Mouse (Mus musculus) heart, postnatal 4 days (tissue): ENCODE results near the gene Trip11. TPM values are rescaled to one million over a fixed set of nuclear protein-coding genes. Genes with fewer than 3 reads are reported as not detected.
"Not testable (repeated sequence)": the region's sequence is repeated elsewhere in the genome, so short reads cannot be mapped to it uniquely, and the experiment has no call there.

ENCODE experiments used
- DNase-seq: peaks from one replicate; pipeline ENCODE4 v3.0.0; 2021
- total RNA-seq, 2 experiments: library from RNA; stranded (reverse); gene quantifications; 2 replicates each; pipeline ENCODE4 v1.2.3; 2021

The Trip11 gene
- 10 to 100 TPM; 29.9 to 31.2 TPM for total RNA-seq

DNA sequence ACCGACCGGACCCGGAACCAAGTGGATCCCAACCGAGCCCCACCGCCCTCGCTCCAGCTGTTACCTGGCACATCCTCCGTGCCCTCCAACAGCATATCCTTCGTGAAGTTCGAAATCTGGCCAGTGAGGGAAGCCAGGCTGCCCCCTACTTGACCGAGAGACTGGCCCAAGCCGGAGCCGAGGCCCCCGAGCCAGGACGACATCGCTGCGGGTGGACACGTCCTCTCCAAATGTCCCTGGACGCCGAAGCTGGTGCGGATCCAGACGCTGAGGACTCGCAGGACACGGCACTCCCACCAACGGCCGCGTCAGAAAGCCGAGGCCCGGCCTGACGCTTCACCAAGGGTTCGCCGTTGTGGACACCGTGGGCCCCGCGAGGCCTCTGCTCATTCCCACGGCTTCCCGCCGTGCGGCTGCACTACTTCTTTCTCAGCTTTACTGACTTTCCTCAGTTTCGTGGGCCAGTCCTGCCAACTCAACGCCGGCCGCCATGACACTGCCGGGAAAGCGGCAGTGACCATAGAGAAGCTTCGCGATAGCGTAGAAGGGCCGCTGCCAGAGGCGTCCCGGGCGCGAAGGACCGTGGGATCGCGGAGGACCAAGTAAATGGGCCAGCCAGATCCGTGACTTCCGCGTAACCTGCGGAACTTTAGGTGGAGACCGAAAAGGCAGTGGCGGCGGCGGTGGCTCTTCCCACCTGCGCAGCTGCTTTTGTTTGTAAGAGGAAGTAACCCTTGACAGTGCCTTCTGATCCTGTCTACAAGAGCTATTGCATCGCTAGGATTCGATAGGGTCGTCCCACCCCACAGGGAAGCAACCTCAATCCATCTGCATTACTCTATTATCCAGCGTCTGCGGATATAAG lies at the start of gene Trip11:
Trip11 (minus strand) TSS at position 642 of the 865 bp plus-strand sequence.
- DNase-seq, result peak; percentile 91

DNA sequence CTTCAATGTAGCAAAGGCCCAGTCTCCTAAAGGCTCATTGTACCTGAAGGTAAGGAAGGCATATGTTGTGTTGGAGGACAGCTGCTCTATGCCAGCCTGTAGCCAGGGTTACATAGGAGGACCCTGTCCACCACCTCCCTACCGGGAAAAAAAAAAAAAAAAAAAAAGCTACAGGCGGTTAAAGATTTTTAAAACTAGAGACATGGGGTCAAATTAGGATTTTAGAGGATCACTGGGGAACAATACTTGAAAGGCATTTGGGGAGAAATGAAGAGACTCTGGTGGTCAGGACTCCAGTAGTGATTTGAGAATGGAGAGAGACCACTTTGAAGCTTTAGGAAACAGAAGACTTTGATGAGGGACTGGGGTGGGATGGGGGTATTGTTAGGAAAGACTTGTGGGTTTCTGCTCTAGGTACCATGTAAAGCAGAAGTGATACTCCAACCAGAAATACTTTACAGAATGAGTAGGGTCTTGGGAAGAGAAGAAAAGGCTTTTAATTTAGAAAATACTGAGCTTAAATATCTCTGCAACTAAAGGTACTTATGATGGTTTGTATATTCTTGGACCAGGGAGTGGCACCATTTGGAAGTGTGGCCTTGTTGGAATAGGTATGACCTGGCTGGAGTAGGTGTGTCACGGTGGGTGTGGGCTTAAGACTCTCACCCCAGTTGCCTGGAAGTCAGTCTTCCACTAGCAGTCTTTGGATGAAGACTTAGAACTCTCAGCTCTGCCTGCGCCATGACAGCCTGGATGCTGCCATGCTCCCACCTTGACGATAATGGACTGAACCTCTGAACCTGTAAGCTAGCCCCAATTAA lies 46.1 kb upstream of the Trip11 start:
- not testable (repeated sequence) for DNase-seq

DNA sequence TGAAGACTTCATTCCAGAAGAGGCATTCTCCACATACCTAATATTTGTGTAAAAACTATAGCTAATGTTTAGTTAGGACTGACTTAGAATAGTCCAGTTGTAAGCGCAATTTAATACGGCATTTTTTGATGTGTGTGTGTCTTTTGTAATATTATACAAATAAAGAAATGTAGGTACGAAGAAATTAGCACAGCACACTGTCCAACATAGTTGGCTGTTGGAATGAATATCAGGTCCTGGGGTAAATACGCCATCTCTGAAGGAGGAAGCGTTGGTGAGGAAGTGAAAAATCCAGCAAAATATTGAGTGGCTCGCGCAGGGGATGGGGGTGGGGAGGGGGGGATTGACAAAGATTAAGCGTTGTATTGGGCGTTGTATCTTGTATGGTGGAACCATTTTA lies 45.5 kb upstream of the Trip11 start:
- DNase-seq, result no peak

DNA sequence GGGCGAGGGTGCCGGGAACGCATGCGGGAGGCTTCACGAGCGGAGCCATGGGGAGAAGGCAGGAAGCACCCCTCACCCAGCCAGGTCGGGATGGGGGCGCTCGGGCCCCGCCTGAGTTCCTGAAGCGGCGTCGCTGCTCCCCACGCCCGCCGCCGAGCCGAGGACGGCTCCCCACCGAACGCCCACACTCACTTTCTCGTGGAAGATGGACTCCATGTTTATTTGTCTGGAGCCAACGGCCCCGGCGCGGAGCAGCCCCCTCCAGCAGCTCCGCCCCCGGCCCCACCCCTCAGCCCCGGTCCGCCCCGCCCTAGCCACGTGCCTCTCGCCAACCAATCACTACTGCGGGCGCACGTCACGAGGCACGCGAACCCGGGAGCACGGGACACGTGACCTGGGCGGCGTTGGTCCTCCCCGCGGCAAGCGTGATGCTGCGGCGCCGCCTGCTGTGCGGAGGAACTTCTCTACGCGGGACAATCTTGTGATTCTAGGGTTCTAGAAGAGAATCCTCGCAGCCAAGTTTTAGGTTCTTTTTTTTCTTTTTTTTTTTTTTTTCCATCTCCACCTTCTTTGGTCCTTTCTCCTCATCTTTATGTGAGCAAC lies 45.0 kb upstream of the Trip11 start, which contains the start of gene Atxn3:
Atxn3 (minus strand) TSS at position 305 of the 603 bp plus-strand sequence.
- peak; percentile 98 for DNase-seq

DNA sequence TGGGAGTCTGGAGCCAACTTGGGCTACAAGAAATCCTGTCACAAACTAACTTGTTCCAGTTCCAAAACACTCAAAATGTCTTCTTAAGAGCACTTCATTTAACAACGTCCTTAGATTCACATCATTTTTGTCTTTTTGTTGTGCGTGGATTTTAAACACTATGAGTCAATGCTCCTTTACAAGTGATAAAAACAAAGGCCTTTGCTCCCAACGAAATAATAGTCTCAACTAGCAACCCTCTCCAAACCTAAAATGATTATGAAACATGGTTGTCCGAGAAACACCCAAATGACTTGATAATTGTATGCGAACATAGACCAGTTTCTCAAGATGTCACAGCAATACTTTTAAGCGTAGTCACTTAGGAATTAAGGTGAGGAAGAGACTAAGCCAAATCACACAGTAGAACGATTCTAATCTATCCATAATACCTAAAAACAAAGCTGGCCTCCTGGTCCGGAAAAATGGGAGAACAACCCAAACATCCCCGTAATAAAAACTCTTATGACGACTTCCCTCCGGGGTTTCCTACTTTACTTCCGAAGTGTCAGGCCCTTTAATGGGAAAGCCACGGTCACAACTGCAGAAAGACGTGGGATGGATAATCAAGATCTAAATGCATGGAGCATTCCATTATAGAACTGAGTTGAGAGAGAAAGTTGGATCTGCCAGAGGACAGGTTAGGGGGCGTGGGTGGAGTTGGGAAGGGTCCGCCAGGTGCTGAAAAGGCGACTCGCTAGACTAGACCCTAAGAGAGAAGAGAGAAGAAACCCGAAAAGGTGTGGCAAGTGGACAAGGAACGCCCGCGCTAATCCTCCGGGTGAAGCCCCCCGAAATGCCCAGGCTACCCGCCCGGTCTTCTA lies 44.2 kb upstream of the Trip11 start:
- DNase-seq, result no peak

DNA sequence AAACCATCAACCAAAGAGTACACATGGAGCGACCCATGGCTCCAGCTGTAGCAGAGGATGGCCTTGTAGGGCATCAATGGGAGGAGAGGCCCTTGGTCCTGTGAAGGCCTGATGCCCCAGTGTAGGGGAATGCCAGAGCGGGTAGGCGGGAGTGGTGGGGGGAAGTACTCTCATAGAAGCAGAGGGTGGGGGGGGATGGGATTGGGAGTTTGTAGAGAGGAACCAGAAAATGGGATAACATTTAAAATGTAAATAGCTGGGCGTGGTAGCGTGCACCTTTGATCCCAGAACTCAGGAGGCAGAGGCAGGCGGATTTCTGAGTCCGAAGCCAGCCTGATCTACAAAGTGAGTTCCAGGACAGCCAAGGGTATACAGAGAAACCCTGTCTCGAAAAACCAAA lies 42.8 kb upstream of the Trip11 start:
- DNase-seq, result not testable (repeated sequence)

DNA sequence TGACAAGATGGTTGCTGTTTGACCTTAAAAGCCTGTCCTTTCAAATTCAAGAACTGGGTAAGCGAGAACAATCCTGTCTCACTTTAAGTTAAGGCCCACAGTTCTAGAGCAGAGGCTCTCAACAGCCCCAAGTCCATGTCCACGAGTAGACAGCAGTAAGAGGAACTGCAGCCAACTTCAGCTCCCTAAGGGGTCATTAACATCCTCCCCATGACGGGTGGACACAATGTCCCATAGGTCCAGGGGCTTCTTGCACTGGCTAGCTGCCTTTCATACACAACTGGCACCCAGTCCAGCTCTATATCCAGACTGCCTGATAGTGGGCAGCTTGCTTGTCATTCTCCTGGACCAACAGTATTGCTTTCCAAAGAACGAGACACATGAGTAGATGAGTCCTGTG lies 35.7 kb upstream of the Trip11 start:
- no peak for DNase-seq

DNA sequence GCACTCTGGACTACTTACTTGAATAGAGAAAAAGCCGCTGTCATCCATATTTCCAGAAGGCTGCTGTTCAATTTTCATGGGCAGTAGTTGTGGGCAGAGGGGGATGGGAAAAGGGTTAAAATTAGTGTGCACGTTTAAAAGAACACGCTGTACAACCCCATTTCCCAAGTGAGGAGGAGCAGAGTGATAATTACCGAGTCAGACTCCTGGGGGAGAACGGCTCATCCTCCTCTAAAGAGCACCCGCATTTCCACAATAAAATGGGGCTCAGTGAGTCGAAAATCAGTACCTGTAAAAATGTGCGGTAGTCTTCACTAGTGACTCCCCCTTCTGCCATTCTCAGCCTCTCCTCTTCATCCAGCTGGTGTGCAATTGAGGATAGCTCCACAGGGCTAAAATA lies 34.9 kb upstream of the Trip11 start:
- DNase-seq, result no peak

DNA sequence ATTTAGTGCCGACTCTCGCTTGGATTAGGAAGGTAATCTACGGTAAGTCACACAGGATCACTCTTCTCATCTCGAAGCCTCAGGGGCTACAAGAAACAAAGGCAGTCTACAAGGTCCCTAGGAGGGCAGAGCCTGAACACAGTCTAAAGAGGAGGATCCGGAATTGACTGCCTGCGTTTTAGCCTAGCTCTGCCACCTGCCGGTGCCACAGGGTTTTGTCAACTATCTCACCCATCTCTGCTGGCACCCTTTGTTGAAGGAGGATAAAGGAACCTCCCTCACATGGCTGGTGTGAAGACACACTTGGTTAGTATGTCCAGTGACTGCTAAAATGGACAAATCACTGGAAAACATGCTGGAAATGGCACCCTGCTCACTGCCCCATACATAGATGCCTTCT lies 24.5 kb upstream of the Trip11 start:
- DNase-seq, result no peak

DNA sequence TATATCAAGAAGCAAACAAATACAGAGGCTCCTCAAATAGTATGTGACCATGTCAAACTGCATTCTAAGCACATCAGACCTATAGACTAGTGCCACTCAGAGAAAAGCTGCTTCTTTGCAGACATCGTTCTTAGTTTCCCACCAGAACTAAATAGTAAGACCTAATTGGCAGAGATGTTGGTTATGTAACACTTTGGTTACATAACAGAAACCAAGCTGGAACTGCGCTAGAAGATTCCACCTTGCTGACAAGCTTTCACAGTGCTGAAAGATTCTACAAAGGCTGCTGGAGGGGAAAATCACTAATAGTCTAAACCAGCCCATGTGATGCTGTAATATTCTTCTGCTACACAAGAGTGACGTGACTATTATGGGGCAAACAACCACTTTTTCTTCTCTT lies 22.2 kb upstream of the Trip11 start:
- no peak for DNase-seq

DNA sequence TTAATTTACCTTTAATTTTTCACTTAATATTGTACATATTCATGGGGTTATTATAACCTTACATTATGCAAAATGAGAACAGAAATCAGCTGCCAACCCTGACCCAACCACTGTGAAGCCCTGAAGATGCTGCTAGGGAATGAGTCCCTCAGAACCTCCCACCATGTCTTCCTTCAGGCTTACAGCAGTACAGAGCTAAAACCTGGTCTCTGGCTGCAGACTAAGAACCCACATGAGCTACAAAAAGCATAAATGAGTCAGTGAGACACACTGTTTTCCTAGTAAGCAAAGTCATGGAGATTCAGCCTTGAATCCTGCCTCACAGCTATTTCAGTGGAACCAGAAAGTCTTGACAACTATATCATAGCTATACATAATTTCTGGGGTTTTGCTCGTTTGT lies 15.4 kb upstream of the Trip11 start:
- DNase-seq, result no peak

DNA sequence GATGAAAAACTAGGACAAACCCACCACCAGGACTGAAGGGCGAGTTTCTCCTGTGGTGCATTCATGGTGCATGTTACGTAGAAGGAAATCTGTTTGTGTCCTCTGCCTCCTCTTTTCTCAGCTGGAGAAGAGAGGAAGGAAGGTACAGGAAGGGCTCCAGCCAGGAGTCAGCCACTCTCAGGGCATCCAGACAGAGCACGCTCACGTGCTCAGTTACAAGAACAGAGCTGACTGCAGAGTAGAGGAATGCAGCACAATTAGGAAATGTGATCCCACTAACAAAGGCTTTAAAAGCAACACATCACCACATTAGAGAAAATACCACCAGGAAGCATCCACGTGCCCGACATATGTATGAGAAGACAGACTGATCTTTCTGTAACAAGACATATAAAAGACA lies 9.2 kb upstream of the Trip11 start:
- DNase-seq, result no peak

DNA sequence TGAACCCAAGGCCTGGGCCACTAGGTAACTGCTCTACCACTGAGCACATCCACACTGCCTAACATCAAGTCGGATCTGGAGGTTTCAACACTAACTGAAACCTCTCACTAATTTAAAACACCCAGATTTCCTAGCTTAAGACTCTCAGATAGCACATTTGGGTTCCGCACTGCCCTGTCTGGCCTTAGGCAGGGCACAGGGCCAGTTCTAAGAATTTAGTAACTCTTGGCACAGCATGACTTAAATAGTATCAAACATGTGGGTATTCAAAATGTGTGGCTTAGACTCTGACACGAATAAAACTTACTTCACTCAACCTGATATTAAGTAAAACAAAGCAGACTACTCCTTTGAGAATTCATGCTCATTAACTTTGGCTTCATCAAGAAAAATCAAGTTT lies 6.8 kb upstream of the Trip11 start:
- DNase-seq, result no peak

DNA sequence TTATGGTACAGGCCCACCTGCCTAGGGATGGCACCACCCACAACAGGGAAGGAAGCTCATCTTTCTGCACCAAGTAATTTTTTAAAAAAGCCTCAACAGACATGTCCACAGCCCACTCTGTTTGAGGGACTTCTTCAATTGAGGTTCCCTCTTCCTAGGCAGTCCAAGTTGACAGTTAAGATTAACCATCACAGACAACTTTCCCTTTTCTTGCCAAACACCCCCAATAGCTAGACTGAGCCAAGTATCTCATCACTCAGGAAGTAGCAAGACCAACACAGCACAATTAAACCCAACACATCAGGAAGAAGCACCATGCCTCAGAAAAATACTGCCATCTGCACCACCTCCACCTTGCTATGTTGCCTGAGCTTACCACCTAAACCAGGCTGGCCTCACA lies 4.1 kb upstream of the Trip11 start:
- no peak for DNase-seq

DNA sequence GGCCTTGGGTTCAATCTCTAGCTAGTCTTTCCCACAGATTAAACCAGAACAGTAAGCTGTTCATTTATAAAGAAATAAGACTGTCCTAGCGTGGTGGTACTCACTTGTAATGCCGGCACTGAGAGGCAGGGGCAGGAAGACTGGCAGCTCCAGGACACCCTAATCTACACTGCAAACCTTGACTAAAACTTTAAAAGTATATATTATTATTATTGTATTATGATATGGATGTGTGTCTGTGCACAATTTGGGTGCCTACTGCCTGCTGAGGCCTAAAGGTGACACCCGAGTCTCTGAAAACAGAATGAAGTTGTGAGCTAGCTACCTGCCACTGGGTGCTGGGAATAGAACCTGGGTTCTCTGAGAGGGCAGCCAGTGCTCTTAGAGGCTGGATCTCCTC lies 1.7 kb downstream of the Trip11 start:
- DNase-seq, result no peak

DNA sequence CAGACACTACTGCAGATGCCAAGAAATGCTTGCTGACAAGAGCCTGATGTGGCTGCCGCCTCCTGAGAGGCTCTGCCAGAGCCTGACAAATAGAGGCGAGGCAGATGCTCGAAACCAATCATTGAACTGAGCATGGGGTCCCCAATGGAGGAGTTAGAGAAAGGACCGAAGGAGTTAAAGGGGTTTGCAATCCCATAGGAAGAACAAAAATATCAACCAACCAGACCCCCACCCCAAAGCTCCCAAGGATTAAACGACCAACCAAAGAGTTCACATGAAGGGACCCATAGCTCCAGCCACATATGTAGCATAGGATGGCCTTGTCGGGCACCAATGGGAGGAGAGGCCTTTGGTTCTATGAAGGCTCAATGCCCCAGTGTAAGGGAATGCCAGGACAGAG lies 2.7 kb downstream of the Trip11 start:
- DNase-seq, result no peak

DNA sequence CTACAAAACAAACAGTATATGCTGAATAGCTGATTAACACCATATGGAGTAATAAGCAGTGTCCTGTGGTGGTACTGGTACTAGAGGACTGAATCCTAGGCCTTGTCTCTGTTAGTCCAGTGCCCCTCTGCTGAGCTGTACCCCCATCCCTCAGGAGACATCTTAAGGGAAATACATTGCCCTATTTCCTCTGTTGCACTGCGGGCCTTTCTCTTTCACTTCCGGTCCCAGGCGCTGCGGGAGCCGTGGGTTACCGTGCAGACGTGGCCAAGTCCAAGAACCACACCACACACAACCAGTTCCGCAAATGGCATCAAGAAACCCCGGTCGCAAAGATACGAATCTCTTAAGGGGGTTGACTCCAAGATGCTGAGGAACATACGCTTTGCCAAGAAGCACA lies 7.2 kb downstream of the Trip11 start:
- no peak for DNase-seq

DNA sequence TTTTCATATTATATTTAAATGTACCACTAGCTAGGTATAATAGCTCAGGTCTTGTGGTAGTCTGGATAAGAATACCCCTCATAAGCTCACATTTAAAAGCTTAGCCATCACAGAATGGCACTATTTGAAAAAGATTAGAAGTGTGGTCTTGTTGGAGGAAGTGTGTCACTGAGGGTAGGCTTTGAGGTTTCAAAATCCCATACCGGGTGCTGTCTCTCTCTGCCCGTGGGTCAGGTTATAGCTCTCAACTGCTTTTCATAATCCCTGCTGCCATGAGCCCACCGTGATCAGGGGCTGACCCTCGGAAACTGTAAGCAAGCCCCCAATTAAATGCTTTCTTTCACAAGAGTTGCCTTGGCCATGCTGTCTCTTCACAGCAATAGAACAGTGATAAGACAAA lies 8.2 kb downstream of the Trip11 start:
- DNase-seq, result no peak

DNA sequence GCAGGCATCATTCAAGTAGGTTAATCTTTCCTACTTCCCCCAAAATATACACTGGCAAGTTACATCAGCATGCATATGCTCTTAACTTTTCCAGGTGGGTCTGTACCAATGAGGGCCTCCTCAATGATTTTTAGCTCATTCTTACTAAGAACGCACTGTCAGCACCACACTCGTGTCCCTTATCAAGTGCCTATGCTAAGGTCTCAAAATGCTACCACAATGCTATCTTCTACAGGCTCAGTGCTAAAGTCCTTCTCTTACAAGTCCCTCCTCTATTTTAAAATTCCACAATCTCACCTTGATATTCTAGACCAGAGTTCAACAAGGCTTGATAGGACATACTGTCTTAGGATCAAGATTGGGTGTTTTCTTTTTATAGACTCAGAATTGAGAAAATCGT lies 8.9 kb downstream of the Trip11 start:
- DNase-seq, result no peak

DNA sequence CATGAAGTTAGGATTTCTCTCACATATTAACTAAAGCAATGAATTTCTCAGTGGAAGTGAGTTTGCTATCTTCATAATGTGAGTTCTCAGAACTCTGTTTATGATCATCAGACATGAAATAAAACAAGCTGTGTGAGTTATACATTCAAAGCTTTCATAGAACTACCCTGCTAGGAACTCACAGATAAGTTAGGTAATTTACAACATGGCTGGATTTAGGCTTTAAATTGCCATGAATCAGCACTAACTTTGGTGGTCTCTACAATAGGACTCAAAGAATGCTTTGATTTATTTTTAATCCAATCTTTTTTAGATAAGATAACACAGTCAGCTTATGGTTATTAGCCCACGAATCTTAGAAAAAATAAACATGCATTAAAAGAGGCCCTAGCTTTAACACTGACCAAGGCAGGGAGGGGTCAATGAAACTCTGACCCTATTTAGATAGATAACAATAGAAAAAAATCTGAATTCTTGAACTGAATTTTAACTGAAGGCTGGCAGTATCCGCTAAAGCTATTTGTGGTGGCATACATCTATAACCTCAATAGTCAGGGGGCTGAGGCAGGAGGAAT lies 13.3 kb downstream of the Trip11 start:
- no peak for DNase-seq

DNA sequence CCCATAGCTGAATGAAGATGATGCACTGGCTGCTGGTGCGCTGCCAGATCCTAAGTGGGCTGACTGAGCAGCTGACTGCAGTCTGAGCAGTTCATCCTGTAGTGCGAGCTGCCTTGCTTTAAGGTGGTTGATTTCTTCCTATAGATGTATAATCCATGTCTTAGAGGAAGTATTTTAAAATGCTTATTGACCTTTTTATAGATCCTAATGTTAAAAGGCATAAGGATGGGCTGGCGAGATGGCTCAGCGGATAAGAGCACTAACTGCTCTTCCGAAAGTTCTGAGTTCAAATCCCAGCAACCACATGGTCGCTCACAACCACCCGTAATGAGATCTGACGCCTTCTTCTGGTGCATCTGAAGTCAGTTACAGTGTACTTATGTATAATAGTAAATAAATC lies 14.1 kb downstream of the Trip11 start:
- no peak for DNase-seq

DNA sequence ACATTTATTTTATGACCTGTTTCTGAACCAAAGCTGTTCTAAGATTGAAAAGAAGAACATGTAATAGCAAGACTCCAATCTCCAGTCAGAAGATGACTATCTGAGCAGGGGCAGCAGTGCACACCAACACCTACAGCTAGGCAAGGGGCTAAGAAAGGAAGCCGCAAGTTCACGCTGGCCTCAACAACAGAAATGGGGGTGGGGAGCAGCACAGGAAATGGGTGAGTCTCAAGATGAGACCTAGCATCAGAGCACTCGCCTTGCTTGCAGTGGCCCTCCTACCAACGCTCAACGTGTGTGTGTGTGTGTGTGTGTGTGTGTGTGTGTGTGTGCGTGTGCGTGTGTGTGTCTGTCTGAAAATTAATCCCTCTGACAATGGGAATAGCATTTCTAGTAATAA lies 16.0 kb downstream of the Trip11 start:
- DNase-seq, result no peak
